Mouse (Mus musculus): ENCODE results near the gene Slc30a6. TPM values are rescaled to one million over a fixed set of nuclear protein-coding genes. Genes with fewer than 3 reads are reported as not detected.

Slc30a6 gene
- polyA plus RNA-seq, 1 experiment, result 48.1 TPM

DNA sequence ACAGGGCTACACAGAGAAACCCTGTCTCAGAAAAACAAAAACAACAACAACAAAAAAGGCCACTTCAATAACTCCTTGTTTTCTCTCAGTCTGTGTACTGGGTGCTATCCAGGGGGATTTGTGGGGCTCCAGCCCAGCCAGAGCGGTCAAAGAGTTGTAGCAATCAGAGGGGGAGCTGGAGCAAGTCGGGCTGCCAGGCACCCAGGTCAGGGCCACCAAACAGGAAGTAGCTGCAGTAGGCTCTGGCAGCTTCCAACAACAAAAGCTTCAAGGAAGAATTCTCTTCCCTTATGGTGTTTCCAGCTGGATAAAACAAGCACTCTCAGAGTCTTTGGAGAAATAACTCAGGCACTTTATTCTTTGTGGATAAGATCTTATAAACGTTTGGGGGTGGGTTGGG lies 58.5 kb downstream of the Slc30a6 start:
- TF ChIP-seq EP300 (IDR thresholded peaks at IDR 0.05; ENCODE audit: insufficient read depth, low read depth, low read length) (no peak), POLR2A (IDR thresholded peaks at IDR 0.05; ENCODE audit: insufficient read depth, low read length) (no peak), CTCF (IDR thresholded peaks at IDR 0.05; ENCODE audit: low read depth, low read length) (no peak)
- Histone ChIP-seq H3K4me1 (ENCODE audit: control insufficient read depth, insufficient read depth, low read length) (peaks cover 3% of the 10 kb centered on the region), H3K4me3 (ENCODE audit: low read depth, low read length) (no peak overlapping the region), H3K9me3 (replicated peaks; ENCODE audit: control insufficient read depth, insufficient read depth, low read length, poor library complexity, severe bottlenecking) (peaks cover 4% of the 10 kb centered on the region; the same call in 1 of the 2 replicates), H3K9ac (ENCODE audit: low read depth, poor library complexity, severe bottlenecking) (no peak overlapping the region), H3K27ac (ENCODE audit: insufficient read depth, low read length) (no peak overlapping the region), H3K27me3 (ENCODE audit: control insufficient read depth, insufficient read depth, low read length, poor library complexity, severe bottlenecking) (no peaks in the 10 kb centered on the region), H3K36me3 (ENCODE audit: control insufficient read depth, insufficient read depth, low read length, poor library complexity, severe bottlenecking) (no peaks in the 10 kb centered on the region)

DNA sequence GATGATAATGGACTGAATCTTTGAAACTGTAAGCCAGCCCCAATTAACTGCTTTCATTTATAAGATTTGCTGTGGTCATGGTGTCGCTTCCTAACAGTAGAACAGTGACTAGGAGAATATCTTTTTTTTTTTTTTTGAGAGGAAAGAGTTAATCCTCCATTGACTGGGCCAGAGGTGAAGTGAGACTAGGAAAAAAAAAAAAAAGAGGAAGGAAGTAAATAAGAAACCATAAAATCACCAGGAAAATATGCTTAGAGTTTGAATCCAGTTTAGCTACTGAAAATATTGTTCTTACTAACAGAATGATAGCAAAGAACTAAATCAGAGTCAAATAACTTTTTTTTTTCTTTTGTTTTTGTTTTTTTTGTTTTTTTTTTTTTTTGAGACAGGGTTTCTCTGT lies 59.3 kb downstream of the Slc30a6 start:
- TF ChIP-seq POLR2A (IDR thresholded peaks at IDR 0.05; ENCODE audit: insufficient read depth, low read length) (no peak), CTCF (IDR thresholded peaks at IDR 0.05; ENCODE audit: low read depth, low read length) (no peak)
- H3K9ac ChIP-seq (ENCODE audit: low read depth, poor library complexity, severe bottlenecking), result no peak overlapping the region
- peaks cover 3% of the 10 kb centered on the region for H3K4me1 ChIP-seq (ENCODE audit: control insufficient read depth, insufficient read depth, low read length)
- no peaks in the 10 kb centered on the region for H3K27me3 ChIP-seq (ENCODE audit: control insufficient read depth, insufficient read depth, low read length, poor library complexity, severe bottlenecking)
- no peak overlapping the region for H3K27ac ChIP-seq (ENCODE audit: insufficient read depth, low read length)
- H3K36me3 ChIP-seq (ENCODE audit: control insufficient read depth, insufficient read depth, low read length, poor library complexity, severe bottlenecking), result no peaks in the 10 kb centered on the region
- H3K4me3 ChIP-seq (ENCODE audit: low read depth, low read length), result no peak overlapping the region
- peaks cover 4% of the 10 kb centered on the region; the same call in 1 of the 2 replicates for H3K9me3 ChIP-seq (replicated peaks; ENCODE audit: control insufficient read depth, insufficient read depth, low read length, poor library complexity, severe bottlenecking)

DNA sequence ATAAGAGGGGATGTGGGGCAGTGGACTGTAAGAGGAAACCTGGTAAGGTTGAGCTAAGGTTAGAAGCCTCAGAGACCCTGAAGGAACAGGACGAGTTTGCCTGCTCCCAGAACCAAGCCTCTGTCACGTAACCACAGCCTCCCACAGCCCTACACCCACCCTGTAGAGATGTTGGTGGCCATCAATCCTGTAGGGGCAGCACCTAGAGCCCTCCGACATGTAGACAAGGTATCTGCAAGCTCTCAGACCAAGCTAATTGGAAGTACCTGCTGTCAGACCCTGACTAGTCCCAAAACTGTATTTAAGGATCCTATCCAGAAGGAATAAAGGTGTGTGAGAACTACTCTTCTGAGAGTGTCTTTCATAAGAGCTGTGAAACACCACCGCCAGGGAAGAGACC lies 60.0 kb downstream of the Slc30a6 start:
- peak overlapping the region; percentile 2; the same call in 1 of the 2 replicates for H3K4me3 ChIP-seq (ENCODE audit: low read depth, low read length)
- H3K27me3 ChIP-seq (ENCODE audit: control insufficient read depth, insufficient read depth, low read length, poor library complexity, severe bottlenecking), result no peaks in the 10 kb centered on the region
- H3K4me1 ChIP-seq (ENCODE audit: control insufficient read depth, insufficient read depth, low read length), result peaks cover 3% of the 10 kb centered on the region
- no peak for TF ChIP-seq POLR2A (IDR thresholded peaks at IDR 0.05; ENCODE audit: insufficient read depth, low read length)
- no peak for TF ChIP-seq EP300 (IDR thresholded peaks at IDR 0.05; ENCODE audit: insufficient read depth, low read depth, low read length)
- TF ChIP-seq CTCF (IDR thresholded peaks at IDR 0.05; ENCODE audit: low read depth, low read length), result no peak
- no peaks in the 10 kb centered on the region for H3K36me3 ChIP-seq (ENCODE audit: control insufficient read depth, insufficient read depth, low read length, poor library complexity, severe bottlenecking)
- H3K9ac ChIP-seq (ENCODE audit: low read depth, poor library complexity, severe bottlenecking), result no peak overlapping the region
- no peak overlapping the region for H3K27ac ChIP-seq (ENCODE audit: insufficient read depth, low read length)
- H3K9me3 ChIP-seq (replicated peaks; ENCODE audit: control insufficient read depth, insufficient read depth, low read length, poor library complexity, severe bottlenecking), result peaks cover 4% of the 10 kb centered on the region; the same call in 1 of the 2 replicates

DNA sequence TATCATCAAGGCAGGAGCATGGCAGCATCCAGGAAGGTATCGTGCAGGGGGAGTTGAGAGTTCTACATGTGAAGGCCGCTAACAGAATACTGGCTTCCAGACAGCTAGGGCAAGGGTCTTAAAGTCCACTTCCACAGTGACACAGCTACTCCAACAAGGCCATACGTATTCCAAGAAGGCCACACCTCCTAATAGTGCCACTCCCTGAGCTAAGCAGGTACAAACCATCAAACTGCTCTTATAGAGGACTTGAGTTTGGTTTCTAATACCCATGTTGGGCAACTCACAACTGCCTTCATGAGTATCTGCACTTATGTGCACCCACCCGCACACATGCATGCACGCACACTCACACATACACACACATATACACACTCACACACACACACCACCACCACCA lies 61.4 kb downstream of the Slc30a6 start:
- Histone ChIP-seq H3K9ac (ENCODE audit: low read depth, poor library complexity, severe bottlenecking) (no peak overlapping the region), H3K4me3 (ENCODE audit: low read depth, low read length) (no peak overlapping the region), H3K36me3 (ENCODE audit: control insufficient read depth, insufficient read depth, low read length, poor library complexity, severe bottlenecking) (no peaks in the 10 kb centered on the region), H3K4me1 (ENCODE audit: control insufficient read depth, insufficient read depth, low read length) (peaks cover 3% of the 10 kb centered on the region), H3K27me3 (ENCODE audit: control insufficient read depth, insufficient read depth, low read length, poor library complexity, severe bottlenecking) (no peaks in the 10 kb centered on the region), H3K27ac (ENCODE audit: insufficient read depth, low read length) (no peak overlapping the region), H3K9me3 (replicated peaks; ENCODE audit: control insufficient read depth, insufficient read depth, low read length, poor library complexity, severe bottlenecking) (peaks cover 4% of the 10 kb centered on the region; the same call in 1 of the 2 replicates)
- TF ChIP-seq POLR2A (IDR thresholded peaks at IDR 0.05; ENCODE audit: insufficient read depth, low read length), result no peak
- no peak for TF ChIP-seq EP300 (IDR thresholded peaks at IDR 0.05; ENCODE audit: insufficient read depth, low read depth, low read length)
- no peak for TF ChIP-seq CTCF (IDR thresholded peaks at IDR 0.05; ENCODE audit: low read depth, low read length)

DNA sequence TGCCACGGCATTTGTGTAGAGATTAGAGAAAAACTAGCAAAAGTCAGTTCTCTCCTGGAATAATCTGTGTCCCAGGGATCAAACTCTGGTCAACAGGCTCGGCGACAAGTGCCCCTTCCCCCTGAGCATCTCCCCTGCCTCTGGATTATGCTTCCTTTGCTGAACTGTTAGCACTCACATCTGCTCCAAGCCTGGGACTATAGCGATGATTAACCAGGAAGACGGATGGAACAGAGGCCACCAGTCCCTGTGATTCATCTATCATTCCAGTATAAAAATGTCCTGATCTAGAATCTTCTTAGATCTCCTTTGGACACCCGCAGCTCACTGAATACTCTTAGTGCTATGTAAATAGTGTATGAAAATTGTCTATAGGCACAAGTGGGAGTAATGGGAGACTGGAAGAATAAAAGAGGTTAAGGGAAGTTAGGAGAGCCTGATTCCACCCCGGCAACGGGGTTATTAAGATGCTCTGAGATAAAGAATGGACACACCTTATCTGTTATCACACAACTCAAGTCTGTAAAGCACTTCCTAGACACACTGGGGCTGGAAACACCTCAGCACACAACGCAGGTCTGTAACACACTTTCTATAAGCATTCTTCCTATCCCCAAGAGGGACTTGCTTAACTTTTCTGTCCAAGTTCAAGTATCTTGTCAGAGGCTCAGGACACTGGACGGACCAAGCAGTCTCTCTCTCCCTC lies 62.7 kb downstream of the Slc30a6 start:
- Histone ChIP-seq H3K4me3 (ENCODE audit: low read depth, low read length) (no peak overlapping the region), H3K27ac (ENCODE audit: insufficient read depth, low read length) (no peak overlapping the region), H3K9me3 (replicated peaks; ENCODE audit: control insufficient read depth, insufficient read depth, low read length, poor library complexity, severe bottlenecking) (peaks cover 4% of the 10 kb centered on the region; the same call in 1 of the 2 replicates), H3K9ac (ENCODE audit: low read depth, poor library complexity, severe bottlenecking) (no peak overlapping the region), H3K4me1 (ENCODE audit: control insufficient read depth, insufficient read depth, low read length) (peaks cover 6% of the 10 kb centered on the region), H3K36me3 (ENCODE audit: control insufficient read depth, insufficient read depth, low read length, poor library complexity, severe bottlenecking) (no peaks in the 10 kb centered on the region), H3K27me3 (ENCODE audit: control insufficient read depth, insufficient read depth, low read length, poor library complexity, severe bottlenecking) (no peaks in the 10 kb centered on the region)
- TF ChIP-seq CTCF (IDR thresholded peaks at IDR 0.05; ENCODE audit: low read depth, low read length), result no peak
- TF ChIP-seq POLR2A (IDR thresholded peaks at IDR 0.05; ENCODE audit: insufficient read depth, low read length), result no peak
- no peak for TF ChIP-seq EP300 (IDR thresholded peaks at IDR 0.05; ENCODE audit: insufficient read depth, low read depth, low read length)

DNA sequence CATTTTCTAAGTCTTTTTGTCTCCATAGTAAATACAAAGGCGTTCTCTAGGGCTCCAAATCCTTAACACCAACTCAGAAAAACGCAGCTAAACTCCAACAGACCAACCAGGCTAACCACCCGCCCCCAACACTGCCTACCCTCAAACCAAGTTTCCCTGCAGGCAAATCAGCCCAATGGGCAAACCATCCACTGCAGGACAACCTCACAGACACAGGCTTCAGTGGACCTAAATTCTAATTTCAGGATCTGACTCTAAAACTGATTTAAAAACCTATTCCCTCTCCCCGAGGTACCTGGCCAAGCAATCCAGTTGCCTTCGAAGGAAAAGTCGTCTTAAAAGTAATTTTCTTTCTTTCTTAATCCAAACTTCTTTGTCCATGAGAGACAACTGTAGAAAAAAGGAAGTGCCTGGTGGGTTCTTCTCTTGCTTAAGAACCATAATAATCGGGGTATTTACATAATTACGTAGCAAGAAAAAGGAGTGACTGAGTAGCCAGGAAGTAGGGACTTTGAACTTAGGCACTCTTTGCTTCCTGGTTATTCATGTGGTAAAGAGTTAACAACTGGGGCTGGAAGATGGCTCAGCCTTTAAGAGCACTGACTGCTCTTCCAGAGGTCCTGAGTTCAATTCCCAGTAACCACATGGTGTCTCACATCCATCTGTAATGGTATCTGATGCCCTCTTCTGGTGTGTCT lies 63.5 kb downstream of the Slc30a6 start, which contains the start of gene Nlrc4:
TSS of gene Nlrc4 (minus strand) at position 432 of the 698 bp plus-strand sequence.
- TF ChIP-seq EP300 (IDR thresholded peaks at IDR 0.05; ENCODE audit: insufficient read depth, low read depth, low read length) (no peak), POLR2A (IDR thresholded peaks at IDR 0.05; ENCODE audit: insufficient read depth, low read length) (no peak)
- Histone ChIP-seq H3K9ac (ENCODE audit: low read depth, poor library complexity, severe bottlenecking) (no peak within 1 kb of the TSS), H3K4me1 (ENCODE audit: control insufficient read depth, insufficient read depth, low read length) (peaks cover 6% of the 10 kb centered on the region)

More for the DNA sequence above, 63.5 kb downstream of the Slc30a6 start, which contains the start of gene Nlrc4:
- Histone ChIP-seq H3K27me3 (ENCODE audit: control insufficient read depth, insufficient read depth, low read length, poor library complexity, severe bottlenecking) (no peaks in the 10 kb centered on the region), H3K36me3 (ENCODE audit: control insufficient read depth, insufficient read depth, low read length, poor library complexity, severe bottlenecking) (no peaks in the 10 kb centered on the region), H3K9me3 (replicated peaks; ENCODE audit: control insufficient read depth, insufficient read depth, low read length, poor library complexity, severe bottlenecking) (0 out of 2 replicates have a peak, but pooled peaks cover 1% of the 10 kb centered on the region), H3K27ac (ENCODE audit: insufficient read depth, low read length) (no peak within 1 kb of the TSS), H3K4me3 (ENCODE audit: low read depth, low read length) (no peak within 1 kb of the TSS)

Measured in ES-Bruce4 (cell line).